ENCODE assay signal across 8 mouse cellular contexts in the genomic region with DNA sequence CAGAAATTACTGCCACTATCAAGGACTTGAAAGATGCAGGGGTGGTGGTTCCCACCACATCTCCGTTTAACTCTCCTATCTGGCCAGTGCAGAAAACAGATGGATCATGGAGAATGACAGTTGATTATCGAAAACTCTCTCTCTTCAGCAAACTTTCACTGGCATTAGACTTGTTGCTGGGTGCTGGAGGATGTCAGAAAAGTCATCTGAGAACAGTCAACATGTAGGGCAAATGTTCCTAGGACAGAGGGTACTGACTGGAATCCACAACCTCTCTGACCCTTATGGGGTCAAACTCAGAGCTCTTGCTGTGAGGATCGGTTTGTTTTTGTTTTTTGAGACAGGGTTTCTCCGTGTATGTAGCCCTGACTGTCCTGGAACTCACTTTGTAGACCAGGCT. TPM values are rescaled to one million over a fixed set of nuclear protein-coding genes. Genes with fewer than 3 reads are reported as not detected.
ATAC-seq and TF ChIP-seq lines count a peak whose summit lies in the region.
"Not testable (repeated sequence)": the region's sequence is repeated elsewhere in the genome, so short reads cannot be mapped to it uniquely, and the experiment has no call there.

No protein-coding gene starts in this region.

- peak overlapping the region; percentile 68 for H3K4me2 ChIP-seq in forebrain, embryonic 12.5 days
- peak overlapping the region; percentile 71 for H3K4me2 ChIP-seq in heart, embryonic 15.5 days
- peak overlapping the region; percentile 63 for H3K4me2 ChIP-seq in intestine, embryonic 15.5 days (replicated peaks)
- H3K4me2 ChIP-seq in limb, embryonic 13.5 days (replicated peaks): peak overlapping the region; percentile 72
- peak overlapping the region; percentile 73 for H3K4me2 ChIP-seq in lung, embryonic 16.5 days (ENCODE audit: low read depth, low read length)
- peak overlapping the region; percentile 93 for H3K4me2 ChIP-seq in myocyte (ENCODE audit: low read depth)

- not testable (repeated sequence) for TF ChIP-seq POLR2A in cortical plate, adult 2 months (IDR thresholded peaks at IDR 0.05; ENCODE audit: extremely low read depth, insufficient read depth, low read length); myocyte (IDR thresholded peaks at IDR 0.05; ENCODE audit: insufficient read length, low read depth); testis, adult 2 months (IDR thresholded peaks at IDR 0.05; ENCODE audit: control insufficient read depth, low read depth, low read length)

- H3ac ChIP-seq in myocyte (ENCODE audit: control insufficient read depth, insufficient read length): peak overlapping the region; percentile 100

- WGBS in forebrain, embryonic 12.5 days: 54% methylated on average over 4 of the region's 4 CpGs
- WGBS in heart, embryonic 15.5 days: 32% methylated on average over 4 of the region's 4 CpGs
- WGBS in intestine, embryonic 15.5 days: 53% methylated on average over 4 of the region's 4 CpGs
- 50% methylated on average over 4 of the region's 4 CpGs for WGBS in limb, embryonic 13.5 days
- 49% methylated on average over 4 of the region's 4 CpGs for WGBS in lung, embryonic 16.5 days

- H3K4me1 ChIP-seq in cortical plate, adult 2 months (ENCODE audit: control insufficient read depth, insufficient read depth, low read length); intestine, embryonic 15.5 days (replicated peaks); testis, adult 2 months (ENCODE audit: control insufficient read depth, insufficient read depth, low read length): not testable (repeated sequence)
- H3K4me1 ChIP-seq in forebrain, embryonic 12.5 days: peaks cover 17% of the 10 kb centered on the region
- H3K4me1 ChIP-seq in heart, embryonic 15.5 days (replicated peaks): peaks cover 18% of the 10 kb centered on the region
- H3K4me1 ChIP-seq in limb, embryonic 13.5 days: peaks cover 16% of the 10 kb centered on the region
- H3K4me1 ChIP-seq in lung, embryonic 16.5 days (replicated peaks; ENCODE audit: control insufficient read depth, insufficient read depth, low read length): peaks cover 17% of the 10 kb centered on the region; the same call in 1 of the 2 replicates

- not testable (repeated sequence) for ATAC-seq in forebrain, embryonic 12.5 days (ENCODE audit: low FRiP score); heart, embryonic 15.5 days (replicated peaks; ENCODE audit: insufficient number of reproducible peaks, insufficient read depth, low FRiP score, low read depth); intestine, embryonic 15.5 days; limb, embryonic 13.5 days (ENCODE audit: low FRiP score, low read depth); lung, embryonic 16.5 days (ENCODE audit: low read depth)

- TF ChIP-seq CTCF in cortical plate, adult 2 months (IDR thresholded peaks at IDR 0.05; ENCODE audit: extremely low read depth, insufficient read depth, low read length); testis, adult 2 months (IDR thresholded peaks at IDR 0.05; ENCODE audit: control insufficient read depth, insufficient read depth, insufficient replicate concordance, low read depth, low read length): not testable (repeated sequence)

- not testable (repeated sequence) for H3K9me3 ChIP-seq in forebrain, embryonic 12.5 days; heart, embryonic 15.5 days (replicated peaks); intestine, embryonic 15.5 days; limb, embryonic 13.5 days; lung, embryonic 16.5 days (ENCODE audit: control insufficient read depth, low read length)

- not testable (repeated sequence) for H3K27me3 ChIP-seq in forebrain, embryonic 12.5 days; heart, embryonic 15.5 days; intestine, embryonic 15.5 days (replicated peaks); limb, embryonic 13.5 days; lung, embryonic 16.5 days (ENCODE audit: control insufficient read depth, insufficient read depth, low read depth, low read length); myocyte (ENCODE audit: control insufficient read depth, insufficient read depth, insufficient read length); testis, adult 2 months (ENCODE audit: control insufficient read depth, insufficient read depth, low read length)

- not testable (repeated sequence) for H3K4me3 ChIP-seq in cortical plate, adult 2 months (ENCODE audit: insufficient read depth, low read length); intestine, embryonic 15.5 days (replicated peaks); testis, adult 2 months (ENCODE audit: control insufficient read depth, low read depth, low read length)
- H3K4me3 ChIP-seq in forebrain, embryonic 12.5 days (replicated peaks): peak overlapping the region; percentile 98
- peak overlapping the region; percentile 92 for H3K4me3 ChIP-seq in heart, embryonic 15.5 days
- H3K4me3 ChIP-seq in limb, embryonic 13.5 days: peak overlapping the region; percentile 92
- peak overlapping the region; percentile 94 for H3K4me3 ChIP-seq in lung, embryonic 16.5 days (ENCODE audit: low read length)
- peak overlapping the region; percentile 73 for H3K4me3 ChIP-seq in myocyte

- H3K36me3 ChIP-seq in forebrain, embryonic 12.5 days (replicated peaks); heart, embryonic 15.5 days; intestine, embryonic 15.5 days; limb, embryonic 13.5 days; lung, embryonic 16.5 days (ENCODE audit: control insufficient read depth, insufficient read depth, low read length); myocyte (ENCODE audit: control insufficient read depth, insufficient read depth); testis, adult 2 months (ENCODE audit: control insufficient read depth, insufficient read depth, low read length): not testable (repeated sequence)

- H3K9ac ChIP-seq in forebrain, embryonic 12.5 days: peak overlapping the region; percentile 99
- H3K9ac ChIP-seq in heart, embryonic 15.5 days: peak overlapping the region; percentile 85; the same call in 1 of the 2 replicates
- peak overlapping the region; percentile 66 for H3K9ac ChIP-seq in intestine, embryonic 15.5 days
- peak overlapping the region; percentile 93; the same call in 1 of the 2 replicates for H3K9ac ChIP-seq in limb, embryonic 13.5 days
- H3K9ac ChIP-seq in lung, embryonic 16.5 days (ENCODE audit: low read length): peak overlapping the region; percentile 66

- peaks cover 36% of the 10 kb centered on the region for H3K79me2 ChIP-seq in myocyte (ENCODE audit: control insufficient read depth, insufficient read depth)

- H3K27ac ChIP-seq in cortical plate, adult 2 months (ENCODE audit: insufficient read depth, low read length): 0 out of 2 replicates have a peak overlapping the region, but pooled peaks have one; percentile 73
- peak overlapping the region; percentile 91 for H3K27ac ChIP-seq in forebrain, embryonic 12.5 days
- H3K27ac ChIP-seq in heart, embryonic 15.5 days: peak overlapping the region; percentile 96
- H3K27ac ChIP-seq in intestine, embryonic 15.5 days: peak overlapping the region; percentile 90; the same call in 1 of the 2 replicates
- H3K27ac ChIP-seq in limb, embryonic 13.5 days: peak overlapping the region; percentile 28; the same call in 1 of the 2 replicates
- peak overlapping the region; percentile 81 for H3K27ac ChIP-seq in lung, embryonic 16.5 days (ENCODE audit: low read length)
- H3K27ac ChIP-seq in testis, adult 2 months (ENCODE audit: control insufficient read depth, insufficient read depth, low read depth, low read length): peak overlapping the region; percentile 97; the same call in 1 of the 2 replicates

RNA-seq across cellular contexts. Expression of a gene that starts 0.9 kb away (rescaled TPM):
- 375 and 376 TPM in 2 replicates for polyA plus RNA-seq in cortical plate, adult 2 months (2012; rRNA removed)
- polyA plus RNA-seq in forebrain, embryonic 12.5 days (2016; fragmentation: Nextera tagmentation; extraction: Ambion mirVana): 197 and 211 TPM in 2 replicates
- polyA plus RNA-seq in heart, embryonic 15.5 days (2015; fragmentation: Nextera tagmentation; extraction: Ambion mirVana): 133 and 162 TPM in 2 replicates
- polyA plus RNA-seq in intestine, embryonic 15.5 days (2015; fragmentation: Nextera tagmentation; extraction: Ambion mirVana): 141 and 149 TPM in 2 replicates
- 185 and 200 TPM in 2 replicates for polyA plus RNA-seq in limb, embryonic 13.5 days (2015; fragmentation: Nextera tagmentation; extraction: Ambion mirVana)
- 201 and 210 TPM in 2 replicates for polyA plus RNA-seq in lung, embryonic 16.5 days (2015; fragmentation: Nextera tagmentation; extraction: Ambion mirVana)
- polyA plus RNA-seq in myocyte (2012; fragmentation: generic; extraction: Trizol): 160 TPM
- 31.5 and 40.8 TPM in 2 replicates for polyA plus RNA-seq in testis, adult 2 months (2012; rRNA removed)

RNA-seq across cellular contexts. Expression of a gene that starts 46.9 kb away (rescaled TPM):
- polyA plus RNA-seq in cortical plate, adult 2 months (2012; rRNA removed): 3.5 TPM in 2 replicates
- 18.5 and 20.1 TPM in 2 replicates for polyA plus RNA-seq in forebrain, embryonic 12.5 days (2016; fragmentation: Nextera tagmentation; extraction: Ambion mirVana)
- polyA plus RNA-seq in heart, embryonic 15.5 days (2015; fragmentation: Nextera tagmentation; extraction: Ambion mirVana): 3.8 and 6.4 TPM in 2 replicates
- 4.5 and 6.2 TPM in 2 replicates for polyA plus RNA-seq in intestine, embryonic 15.5 days (2015; fragmentation: Nextera tagmentation; extraction: Ambion mirVana)
- polyA plus RNA-seq in limb, embryonic 13.5 days (2015; fragmentation: Nextera tagmentation; extraction: Ambion mirVana): 11.4 and 13.0 TPM in 2 replicates
- 5.9 and 11.0 TPM in 2 replicates for polyA plus RNA-seq in lung, embryonic 16.5 days (2015; fragmentation: Nextera tagmentation; extraction: Ambion mirVana)
- polyA plus RNA-seq in myocyte (2012; fragmentation: generic; extraction: Trizol): 14.3 TPM
- polyA plus RNA-seq in testis, adult 2 months (2012; rRNA removed): 4.9 and 5.0 TPM in 2 replicates

RNA-seq across cellular contexts. Expression of a gene that starts 58.8 kb away (rescaled TPM):
- polyA plus RNA-seq in cortical plate, adult 2 months (2012; rRNA removed): 27.3 and 38.6 TPM in 2 replicates
- 6.7 and 9.2 TPM in 2 replicates for polyA plus RNA-seq in forebrain, embryonic 12.5 days (2016; fragmentation: Nextera tagmentation; extraction: Ambion mirVana)
- 15.6 and 21.2 TPM in 2 replicates for polyA plus RNA-seq in heart, embryonic 15.5 days (2015; fragmentation: Nextera tagmentation; extraction: Ambion mirVana)
- 14.4 and 16.2 TPM in 2 replicates for polyA plus RNA-seq in intestine, embryonic 15.5 days (2015; fragmentation: Nextera tagmentation; extraction: Ambion mirVana)
- polyA plus RNA-seq in limb, embryonic 13.5 days (2015; fragmentation: Nextera tagmentation; extraction: Ambion mirVana): 14.4 and 17.6 TPM in 2 replicates
- 23.4 and 27.3 TPM in 2 replicates for polyA plus RNA-seq in lung, embryonic 16.5 days (2015; fragmentation: Nextera tagmentation; extraction: Ambion mirVana)
- 10.6 TPM for polyA plus RNA-seq in myocyte (2012; fragmentation: generic; extraction: Trizol)
- 5.4 and 5.8 TPM in 2 replicates for polyA plus RNA-seq in testis, adult 2 months (2012; rRNA removed)

Comparison
In these comparisons a context has a peak if more than half of its experiments do, and no peak if none do; other contexts are left out.
1. H3K27ac ChIP-seq: peak in every context shown above with its lines; median percentile 97 in testis, adult 2 months; 96 in heart, embryonic 15.5 days; 91 in forebrain, embryonic 12.5 days; 90 in intestine, embryonic 15.5 days; 81 in lung, embryonic 16.5 days; 73 in cortical plate, adult 2 months; 28 in limb, embryonic 13.5 days.